Mouse (Mus musculus): Measurements from ENCODE around the gene Robo3.

The Robo3 gene

DNA sequence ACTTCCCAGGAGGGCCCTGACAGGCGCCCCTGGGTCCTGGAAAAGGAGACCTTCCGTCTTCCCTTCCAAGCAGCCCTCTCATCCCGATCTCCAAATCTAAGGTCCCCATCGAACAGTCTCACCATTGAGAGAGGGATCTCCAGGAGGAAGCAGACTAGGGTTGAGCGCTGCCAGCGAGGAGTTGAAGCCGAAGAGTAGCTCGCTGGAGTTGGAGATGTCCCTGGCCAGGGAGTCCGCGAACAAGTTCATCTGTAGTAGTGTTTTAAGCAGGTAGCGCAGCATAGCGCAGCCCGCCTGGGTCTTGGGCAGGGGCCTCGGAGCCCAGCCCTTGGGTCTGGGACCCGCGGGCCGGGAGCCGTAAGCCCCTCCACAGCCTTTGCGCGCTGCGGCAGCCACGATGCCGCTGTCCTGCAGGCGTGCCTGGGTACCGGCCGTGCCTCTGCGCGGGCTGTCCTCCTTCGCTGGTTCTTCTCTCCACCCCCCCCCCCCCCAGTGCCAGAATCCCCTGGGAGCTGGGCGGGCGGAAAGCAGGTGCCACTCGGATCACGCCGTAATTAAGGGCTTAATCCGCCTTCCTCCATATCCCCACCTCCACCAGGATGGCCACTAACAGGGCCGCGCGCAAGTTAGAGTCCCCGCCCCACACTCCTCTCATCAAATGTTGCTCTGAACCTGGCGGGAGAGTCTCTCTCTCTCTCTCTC, at the start of gene Robo3:
Robo3 (minus strand) TSS at position 527 of the 702 bp plus-strand sequence.
- DNase-seq, result peak; percentile 36

DNA sequence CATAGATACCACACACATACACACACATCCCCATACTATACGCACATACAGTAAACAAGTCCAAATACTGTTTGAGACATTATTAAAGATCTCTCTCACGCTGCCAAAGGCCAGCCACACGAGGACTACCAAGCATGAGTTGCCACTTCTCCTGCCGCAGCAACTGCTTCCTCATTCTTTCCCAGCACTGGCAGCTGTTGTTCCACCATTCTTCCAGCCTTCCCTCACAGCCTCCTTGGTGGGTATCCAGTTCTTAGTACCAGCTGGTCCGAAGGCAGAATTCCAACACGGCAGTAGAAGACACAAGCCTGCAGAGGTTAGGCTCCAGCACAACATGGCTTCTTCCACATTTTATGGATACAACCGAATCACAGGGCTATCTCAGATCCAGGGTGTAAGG, 41.9 kb upstream of the Robo3 start:
- DNase-seq, result no peak

DNA sequence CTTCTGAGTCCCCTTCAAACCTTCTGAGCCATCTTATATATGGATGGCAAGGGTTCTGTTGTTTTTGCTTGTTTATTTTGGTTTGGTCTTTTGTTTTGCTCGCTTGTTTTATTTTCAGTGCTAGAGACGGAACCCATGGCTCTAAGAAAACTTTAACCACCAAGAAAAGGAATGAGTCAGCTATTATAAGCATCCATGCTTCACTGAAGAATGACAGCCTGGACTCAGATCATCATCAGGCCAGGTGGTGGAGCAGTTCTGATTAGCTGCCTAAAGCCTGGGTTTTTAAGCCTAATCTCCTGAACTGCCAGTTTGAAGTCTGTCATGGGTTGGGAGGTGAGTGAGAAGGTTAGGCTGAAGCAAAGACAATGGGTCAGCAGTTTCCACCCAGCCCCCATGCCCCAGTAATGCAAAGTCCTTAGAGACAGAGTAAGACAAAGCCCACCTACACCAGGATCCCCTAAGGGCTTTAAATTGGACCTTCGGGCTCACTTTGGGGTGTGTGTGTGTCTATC, 40.6 kb upstream of the Robo3 start:
- no peak for DNase-seq

DNA sequence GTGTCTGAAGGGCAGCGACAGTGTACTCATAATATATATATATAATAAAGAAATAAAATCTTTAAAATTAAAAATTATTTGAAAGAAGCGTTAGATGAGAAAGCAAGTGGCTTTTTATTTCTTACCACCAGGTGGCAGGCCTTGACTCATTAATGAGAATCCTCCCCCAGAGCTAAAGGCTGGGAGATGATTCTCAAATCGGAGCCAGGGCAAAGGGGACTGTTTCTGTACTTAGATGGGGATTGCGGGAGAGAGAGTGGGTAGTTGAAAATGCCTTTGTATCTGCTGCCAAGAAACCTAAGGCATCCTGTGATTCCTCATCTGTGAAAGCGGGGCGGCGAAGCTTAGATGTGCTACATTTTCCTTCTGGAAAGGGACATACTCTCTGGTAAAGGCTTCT, 29.7 kb upstream of the Robo3 start:
- DNase-seq, result peak; percentile 85

DNA sequence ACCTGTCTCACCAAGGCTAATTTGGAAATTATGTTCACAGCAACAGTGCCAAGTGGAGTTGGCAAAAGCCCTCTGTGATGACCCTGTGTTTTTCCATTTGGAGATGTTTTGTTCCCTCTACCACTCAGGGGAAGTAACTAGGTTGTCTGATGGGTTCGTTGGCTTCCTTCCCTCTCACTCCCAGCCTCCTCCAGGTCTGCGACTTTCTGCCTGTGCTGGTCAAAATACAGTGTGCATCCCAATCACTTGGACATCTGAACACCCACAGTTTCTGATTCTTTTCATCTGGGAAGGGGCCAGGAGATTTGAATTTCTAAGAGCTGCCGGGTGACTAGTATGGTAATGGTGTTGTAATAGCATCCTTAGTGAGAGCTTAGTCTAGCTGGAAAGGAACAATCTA, 28.5 kb upstream of the Robo3 start:
- DNase-seq, result no peak

DNA sequence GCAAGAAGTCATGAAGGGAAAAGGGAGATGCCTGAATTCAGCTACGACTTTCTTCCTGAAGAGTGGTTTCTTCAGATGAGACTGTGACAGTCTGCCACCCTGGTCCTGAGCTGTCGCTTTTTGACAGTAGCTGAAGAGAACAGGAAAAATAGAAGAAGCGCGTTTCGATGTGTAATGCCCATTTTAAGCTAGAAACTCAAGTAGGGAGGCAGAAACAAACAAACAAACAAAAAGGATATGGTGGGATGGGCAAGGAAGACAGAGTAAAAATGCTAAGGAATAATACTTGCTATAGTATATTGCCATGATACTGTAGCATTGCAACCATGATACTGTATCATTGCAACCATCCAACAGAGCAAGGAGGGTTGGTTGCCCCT, 27.9 kb upstream of the Robo3 start:
- DNase-seq, result no peak

DNA sequence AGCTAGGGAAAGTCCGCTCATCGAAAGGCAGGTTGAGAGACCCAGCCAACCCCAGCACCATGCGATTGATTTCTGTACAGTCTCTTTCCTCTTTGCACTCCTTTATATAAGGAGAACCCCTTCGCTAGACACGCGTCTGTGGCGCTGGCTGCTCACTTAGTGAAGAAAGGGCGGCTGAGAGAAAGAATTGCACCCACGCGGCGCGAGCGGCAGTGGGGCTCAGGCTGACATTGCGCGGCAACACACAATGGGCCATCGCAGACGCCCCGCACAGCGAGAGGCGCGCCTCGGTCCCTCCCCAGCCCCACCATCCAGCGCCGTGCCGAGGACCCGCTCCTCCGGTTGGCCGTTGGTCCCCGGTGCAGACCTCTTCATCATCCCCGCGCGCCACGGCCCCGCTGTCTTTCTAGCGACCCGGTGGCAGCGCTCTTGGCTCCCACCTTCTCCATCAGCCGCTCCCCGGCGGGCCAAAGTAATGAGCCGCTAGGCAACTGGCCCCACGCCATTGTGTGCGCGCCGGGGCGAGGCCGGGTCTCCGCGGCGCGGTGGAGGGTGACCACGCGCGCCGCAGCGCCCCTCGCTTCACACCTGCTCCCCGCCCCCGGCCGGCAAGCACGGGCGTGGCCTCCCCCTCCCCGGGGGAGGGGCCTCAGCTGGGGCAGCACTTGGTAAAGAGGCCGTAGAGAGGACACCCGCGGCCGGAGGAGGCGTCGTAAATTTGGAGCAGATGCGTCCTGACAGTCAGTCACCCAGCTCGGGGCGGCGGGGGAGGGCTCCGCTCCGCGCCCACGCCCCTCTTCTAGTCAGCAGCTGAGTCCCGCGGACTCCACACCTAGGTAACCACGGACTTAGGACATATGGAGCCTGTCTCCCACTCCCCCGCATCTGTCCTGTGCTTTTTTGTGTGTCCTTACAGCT, 27.3 kb upstream of the Robo3 start:
- peak; percentile 76 for DNase-seq

DNA sequence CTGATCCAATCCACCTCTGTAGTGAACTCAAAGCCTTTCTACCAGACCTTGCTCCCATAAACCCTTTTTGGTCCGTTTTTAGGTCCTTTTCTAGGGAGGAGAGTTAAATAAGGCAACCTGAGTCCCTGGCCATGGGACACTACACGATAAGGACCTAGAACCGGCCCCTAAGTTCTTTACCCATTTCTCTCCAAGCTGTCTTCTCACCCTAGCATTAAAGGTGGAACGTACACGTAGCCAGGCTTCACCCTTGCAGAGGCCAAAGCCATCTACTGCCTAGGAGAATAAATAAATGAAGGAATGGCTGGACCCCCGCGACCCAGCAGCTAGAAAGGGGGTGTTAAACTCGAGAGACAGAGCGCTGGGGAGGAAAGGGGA, 26.6 kb upstream of the Robo3 start:
- DNase-seq, result no peak

DNA sequence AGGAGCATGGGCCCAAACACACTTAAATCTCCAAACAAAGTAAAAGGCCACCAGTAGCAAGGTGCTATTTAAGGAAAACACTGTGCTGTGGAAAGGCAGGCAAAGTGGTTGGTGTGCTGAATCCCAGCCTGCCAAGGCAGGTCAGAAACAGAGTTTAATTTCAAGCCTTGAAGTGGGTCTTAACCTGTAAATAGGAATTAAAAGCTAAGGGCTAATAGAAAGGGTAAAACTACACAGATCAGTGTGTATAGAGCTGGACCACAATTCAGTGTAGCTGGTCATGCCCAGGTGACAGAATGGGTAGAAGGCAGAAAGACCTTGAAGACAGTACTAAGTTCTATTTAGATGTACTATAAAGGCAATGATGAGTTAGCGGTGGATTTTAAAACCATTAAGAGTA, 24.1 kb upstream of the Robo3 start:
- DNase-seq, result no peak

DNA sequence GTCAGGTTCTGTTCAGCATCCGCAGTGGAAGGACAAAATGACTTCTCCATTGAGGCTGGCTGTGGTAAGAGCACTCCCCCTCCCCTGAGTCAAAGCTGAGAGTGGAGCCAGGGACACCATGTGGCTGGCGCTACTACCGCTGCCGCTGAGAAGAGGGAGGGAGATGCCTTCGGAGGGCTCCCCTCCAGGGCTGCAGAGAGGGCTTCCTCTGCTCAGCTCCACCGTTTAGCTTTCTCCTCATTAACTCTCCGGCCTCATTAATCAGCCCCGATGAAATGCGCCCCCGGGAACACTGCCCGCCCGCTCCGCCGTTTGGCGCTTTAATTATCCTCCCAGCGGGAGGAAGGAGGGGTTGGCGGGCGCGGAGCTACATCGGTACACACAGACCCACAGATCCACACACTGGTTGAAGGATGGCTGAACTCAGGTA, 23.4 kb upstream of the Robo3 start:
- peak; percentile 70 for DNase-seq

DNA sequence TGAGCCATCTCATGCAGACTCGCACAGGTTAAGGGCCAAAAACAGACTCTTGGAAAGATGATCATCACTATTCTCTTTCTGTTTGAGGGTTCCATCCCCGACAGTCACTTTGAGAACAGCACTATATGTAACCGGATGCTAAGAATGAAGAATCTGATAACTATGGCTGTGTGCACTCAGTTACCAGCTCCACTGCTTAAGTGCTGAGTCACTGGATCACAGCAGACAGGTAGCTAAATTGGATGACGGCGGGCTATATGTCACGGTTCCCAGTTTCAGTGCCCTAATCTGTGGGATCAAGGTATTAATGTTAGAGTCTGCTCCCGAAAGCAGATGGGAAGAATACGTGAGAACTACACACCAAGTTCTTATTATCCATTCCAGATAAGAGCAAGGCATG, 22.8 kb upstream of the Robo3 start:
- DNase-seq, result no peak

DNA sequence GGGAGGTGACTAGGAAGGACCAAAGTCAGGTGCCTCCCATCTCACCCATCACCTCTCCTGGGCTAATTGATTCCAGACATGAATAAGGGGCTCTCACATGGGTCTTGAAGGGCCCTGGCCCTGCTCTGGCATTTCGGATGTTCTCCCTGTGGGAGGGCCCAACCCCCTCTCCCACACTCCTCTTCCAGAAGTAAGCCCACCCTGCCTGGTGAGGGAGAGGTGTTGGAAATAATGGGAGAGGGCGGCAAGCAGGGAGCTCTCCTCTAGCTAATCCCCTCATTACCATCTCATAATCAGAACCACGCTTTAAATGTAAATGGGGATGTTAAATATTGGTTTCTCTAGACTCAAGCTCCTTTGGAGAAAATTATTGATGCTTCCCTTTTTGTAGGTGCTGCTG, 21.9 kb upstream of the Robo3 start:
- no peak for DNase-seq

DNA sequence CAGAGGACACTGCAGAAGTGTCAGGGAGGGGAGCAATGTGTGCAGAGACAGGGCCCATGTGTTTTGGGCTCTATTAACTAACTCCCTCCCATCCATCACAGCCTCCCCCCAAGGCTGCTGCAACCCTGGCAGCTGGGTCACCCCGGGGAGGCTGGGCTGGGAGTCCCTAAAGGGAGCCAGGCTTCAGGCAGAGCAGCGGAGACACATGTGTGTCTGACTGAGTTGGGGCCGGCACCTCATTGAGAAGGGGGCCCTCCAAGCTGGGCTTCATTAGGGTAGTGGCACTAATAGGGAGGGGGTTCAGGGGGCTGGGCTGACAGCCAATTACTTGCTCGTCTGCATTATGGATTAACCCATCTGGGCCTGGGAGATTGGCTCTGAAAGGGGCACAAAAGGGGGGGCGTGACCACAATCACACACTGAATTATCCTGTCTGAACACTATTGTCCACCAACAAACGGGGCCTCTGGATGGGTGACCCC, 21.0 kb upstream of the Robo3 start:
- DNase-seq, result peak; percentile 67

DNA sequence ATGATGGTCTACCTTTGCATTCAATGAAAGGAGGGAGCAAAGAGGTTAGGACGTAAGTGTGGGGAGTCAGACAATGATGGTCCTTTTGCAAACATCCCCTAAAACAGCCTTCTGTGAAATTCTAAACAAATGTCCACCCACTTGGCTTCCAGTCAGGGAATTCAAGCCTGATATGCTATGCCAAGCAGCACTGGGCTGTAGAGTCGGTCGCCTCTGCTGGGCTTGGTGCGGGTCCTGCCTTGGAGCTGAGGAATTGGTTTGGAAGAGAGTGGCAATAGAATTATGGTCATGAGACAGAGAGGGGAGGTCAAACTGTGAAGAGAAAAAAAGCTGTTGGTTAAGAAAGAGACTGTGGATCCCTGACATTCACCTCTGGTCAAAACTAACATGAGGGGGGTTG, 20.3 kb upstream of the Robo3 start:
- DNase-seq, result no peak

DNA sequence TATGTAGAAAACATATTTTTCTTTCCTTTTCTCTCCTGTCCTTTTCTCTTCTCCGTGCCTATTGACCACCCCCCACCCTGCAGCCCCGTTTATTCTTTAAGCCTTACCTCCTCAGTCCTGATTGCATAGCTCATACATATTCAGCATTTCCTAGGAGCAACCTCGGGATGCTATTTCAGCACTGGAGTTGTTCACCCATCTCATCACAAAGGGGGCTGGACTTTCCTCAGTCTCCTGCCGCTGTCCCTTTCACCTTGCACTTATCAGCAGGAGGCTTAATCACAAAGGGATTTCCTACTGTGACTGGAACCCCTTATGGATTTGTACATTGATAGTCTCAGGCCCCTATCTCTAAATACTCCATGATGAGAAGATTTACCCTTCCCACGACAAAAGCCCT, 19.4 kb upstream of the Robo3 start:
- DNase-seq, result no peak

DNA sequence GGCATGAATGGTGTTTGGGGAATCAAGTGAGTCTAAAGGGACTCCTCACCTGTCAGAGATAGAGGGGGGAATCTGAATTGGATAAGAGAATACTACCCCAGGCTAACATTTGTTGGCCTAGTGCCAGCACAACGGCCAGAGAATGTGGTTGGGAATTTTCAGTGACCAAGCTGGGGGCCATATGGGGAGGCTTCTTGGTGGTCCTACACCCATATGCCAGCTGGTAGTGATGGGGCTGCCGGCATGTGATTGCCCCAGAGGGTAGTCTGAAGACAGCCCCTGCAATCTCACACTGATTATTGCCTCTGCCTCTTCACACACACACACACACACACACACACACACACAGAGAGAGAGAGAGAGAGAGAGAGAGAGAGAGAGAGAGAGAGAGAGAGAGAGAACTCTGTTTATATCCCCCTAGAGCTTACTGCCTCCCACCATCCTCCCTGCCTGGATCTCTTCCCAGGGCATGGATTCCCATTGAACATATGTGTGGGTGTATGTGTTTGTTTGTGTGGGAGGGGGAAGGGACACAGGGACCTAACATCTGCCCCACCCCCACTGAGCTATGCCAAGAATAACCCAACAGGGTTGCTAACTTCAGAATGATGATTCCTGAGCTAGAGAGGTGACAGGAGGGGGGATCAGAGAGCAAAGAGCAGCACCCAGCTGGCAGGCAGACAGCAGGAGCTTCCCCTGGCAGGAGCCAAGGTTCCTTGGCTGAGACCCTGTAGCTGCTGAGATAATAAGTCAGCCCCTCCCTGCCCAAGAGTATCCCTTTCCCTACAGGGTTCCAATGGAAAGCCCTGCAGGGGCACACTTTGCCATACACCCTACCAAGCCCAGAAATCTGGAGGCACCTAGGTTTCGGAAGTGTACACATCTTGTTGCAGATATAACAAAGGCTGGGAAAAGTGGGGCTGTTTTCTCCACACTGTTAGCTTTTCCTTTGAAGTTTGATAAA, 5.0 kb upstream of the Robo3 start:
- no peak for DNase-seq

DNA sequence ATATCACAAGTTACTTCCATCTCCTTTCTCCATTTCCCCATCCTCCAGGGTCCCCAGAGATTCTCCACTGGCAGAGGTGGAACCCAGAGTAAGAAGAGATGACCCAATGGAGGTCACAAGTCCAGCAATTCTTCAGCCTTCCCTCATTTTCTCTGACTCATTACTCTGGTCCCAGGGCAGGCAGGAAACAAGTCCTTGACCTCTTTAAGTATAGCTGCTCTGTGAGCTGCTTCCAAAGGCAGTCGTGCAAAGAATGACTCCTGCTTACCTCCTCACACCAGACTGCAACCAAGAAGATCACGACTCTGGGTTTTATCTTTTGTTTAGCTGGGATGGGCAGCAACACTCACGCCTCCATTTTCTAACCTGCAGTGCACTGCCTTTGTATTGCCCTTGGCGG, 2.6 kb upstream of the Robo3 start:
- no peak for DNase-seq

DNA sequence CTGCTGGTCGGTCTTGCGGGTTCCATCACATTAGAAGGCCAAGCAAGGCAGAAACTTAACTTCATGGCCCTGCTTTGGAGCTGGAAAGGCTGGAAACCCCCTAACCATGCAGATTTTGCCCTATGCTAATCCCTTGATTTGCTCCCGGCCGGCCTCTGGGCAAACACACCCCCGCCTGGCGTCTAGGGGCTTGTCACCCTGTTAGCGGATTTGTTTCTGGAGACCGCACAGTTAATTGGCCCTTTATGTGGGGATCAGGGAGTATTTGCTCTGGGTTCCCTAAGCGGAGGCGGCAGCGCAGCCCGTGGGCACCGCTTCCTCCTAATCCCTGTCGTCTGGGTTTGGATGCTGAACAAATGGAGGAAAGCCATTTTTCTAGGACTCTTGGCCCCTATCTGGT, 1.9 kb upstream of the Robo3 start:
- DNase-seq, result peak; percentile 29

DNA sequence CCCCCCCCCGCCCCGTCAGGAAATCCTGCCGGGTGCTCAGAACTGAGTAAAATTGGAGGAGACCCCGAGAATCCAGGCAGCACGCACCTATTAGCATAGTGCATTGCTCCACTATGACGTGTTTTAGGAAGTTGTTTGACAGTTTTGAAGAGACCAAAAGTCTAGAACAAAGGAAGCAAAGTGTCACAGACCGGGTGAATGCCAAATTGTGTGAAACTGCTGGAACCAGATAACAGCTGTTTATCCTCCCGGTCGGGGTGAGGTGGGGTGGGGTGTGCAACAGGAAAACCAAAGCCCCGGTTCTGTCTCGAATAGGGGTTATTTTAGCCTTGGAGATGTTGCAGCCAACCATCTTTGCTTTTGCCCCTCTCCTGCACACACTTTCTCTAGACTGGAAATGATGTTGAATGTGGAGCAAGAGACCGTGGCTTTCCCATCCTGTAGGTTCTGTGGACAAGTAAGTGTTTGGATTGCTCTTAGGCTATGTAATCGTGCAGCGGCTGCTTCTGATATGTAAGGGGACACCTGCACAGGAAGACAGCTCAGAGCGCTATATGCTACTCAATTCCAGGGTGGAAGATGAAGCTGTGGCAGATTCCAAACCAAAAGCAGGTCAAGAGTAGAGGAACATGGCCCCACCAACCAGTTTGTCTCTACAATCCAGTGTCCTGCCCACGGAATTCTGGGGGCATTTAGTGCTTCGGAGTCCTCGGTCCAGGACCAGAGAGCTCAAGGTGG, 946 bp upstream of the Robo3 start:
- DNase-seq, result no peak

DNA sequence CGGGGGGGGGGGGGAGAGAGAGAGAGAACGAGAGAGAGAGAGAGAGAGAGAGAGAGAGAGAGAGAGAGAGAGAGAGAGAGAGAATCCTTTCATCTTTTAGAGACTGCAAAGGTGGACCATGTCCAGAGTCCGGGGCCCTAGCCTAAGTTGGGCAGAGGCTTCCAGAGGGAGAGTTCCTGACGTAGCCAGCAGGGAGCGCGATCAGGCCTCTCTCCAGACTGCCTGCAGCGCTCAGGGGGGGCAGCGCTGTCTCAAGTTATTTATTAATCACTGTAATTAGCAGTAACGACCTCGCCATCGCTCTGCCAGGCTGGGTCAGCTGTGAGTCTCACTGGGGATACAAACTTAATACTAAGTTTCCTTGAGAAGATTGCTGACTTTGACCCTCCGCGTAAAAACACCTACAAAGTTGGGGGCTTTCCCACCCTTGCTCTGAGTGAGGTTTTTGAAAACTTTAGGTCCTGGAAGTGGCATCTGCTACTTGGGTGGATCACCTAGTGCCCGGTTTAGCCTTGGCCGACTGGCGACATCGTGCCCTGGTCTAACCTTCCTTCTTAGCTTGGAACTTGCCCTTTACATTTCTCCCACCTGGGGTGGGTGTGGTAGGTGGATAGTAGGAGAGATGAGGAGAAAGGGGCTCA, 900 bp downstream of the Robo3 start:
- DNase-seq, result peak; percentile 70

DNA sequence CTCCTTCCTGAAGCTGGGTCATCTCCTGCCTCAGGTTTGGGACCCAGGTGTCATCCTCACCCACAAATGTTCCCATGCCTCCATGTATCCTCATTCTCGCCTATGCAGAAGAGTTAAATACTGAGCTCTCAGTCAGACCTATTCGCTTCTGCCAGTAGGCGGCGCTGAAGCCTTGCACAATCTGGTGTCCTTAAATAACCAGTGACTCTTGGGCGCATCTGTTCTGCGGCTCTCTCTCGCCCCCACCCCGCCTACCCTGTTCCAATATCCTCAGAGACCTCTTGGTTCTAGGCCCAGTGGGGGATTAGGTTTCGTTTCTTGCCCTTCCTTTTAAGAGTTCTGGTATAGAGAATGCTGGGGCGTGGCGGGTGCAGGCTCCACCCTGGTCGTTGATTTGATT, 2.5 kb downstream of the Robo3 start:
- DNase-seq, result peak; percentile 93

DNA sequence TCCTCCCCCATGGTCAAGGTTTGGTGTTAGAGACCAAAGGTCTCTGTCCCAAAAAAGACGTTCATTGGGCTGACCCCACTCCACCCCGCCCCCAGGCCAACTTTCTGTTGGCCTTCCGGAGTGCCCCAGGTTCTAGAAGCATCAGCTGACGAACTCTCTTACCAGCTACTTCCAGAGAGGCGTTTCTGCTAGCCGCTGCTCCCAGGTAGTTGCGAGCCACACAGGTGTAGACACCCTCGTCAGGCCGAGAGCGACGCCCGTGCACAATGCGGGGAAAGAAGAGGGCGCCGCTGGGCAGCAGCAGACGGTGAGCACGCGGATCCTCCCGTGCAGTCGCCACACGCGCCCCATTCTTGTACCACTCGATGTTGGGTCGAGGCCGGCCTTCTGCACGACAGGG, 3.7 kb downstream of the Robo3 start:
- no peak for DNase-seq
